Mouse (Mus musculus): ENCODE measurements around the gene Wdr5b. TPM values are rescaled to one million over a fixed set of nuclear protein-coding genes. Genes with fewer than 3 reads are reported as not detected.

The Wdr5b gene
- total RNA-seq, 1 experiment from 2014 or later, result 24.2 TPM

DNA sequence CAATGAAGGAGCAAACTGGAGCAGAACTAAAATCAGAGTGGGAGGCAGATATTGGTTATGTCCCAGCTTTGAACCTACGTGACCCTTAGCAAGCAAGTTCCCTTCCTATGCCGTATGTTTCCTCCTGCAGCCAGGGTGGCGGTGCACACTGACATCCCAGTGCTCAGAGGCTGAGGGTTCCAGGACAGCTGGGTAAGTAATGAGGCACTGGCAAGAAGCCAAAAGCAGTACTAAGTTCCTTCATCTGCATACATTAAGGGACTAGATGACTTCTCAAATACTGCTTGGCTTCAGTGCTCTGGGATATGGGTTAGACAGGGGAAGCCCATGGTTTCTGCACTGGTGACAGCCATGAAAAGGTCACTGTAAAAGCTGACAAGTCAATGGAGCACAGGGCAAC, 27.4 kb downstream of the Wdr5b start:
- no peak for ATAC-seq (ENCODE audit: extremely low read depth, insufficient number of reproducible peaks, low FRiP score, poor library complexity, severe bottlenecking)

DNA sequence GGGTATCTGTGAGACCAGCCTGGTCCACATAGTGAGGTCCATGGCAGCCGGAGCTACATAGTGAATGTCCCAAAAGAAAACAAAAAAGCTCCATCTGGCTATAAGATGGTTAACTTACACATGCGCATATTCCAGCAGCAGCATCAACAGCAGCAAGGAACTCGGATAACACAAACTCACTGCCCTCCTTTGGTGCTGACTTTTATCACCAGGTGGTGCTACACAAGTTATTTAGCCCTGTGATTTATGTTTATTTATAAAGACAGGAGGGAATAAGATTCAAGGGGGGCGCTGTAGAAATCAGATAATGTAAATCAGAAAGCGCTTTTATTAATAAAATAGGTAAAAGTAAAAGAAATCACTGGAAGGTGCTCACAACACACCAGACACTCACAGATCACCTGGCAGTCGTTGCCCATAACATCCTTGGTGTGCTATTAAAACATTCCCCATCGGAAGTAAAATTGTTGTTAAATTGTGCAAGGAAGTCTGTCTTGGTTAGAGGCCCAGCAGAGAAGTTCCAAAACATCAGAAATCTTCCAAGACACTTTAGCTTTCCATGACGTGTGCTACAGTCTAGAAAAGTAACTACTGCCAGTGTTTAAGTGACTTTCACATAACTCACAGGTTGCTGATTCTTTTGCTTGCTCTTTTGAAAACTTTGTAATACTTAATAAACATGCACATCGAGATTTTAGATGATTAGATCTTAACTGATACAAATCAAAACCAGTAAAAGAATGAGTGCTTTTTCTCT, 29.0 kb downstream of the Wdr5b start:
- ATAC-seq (ENCODE audit: extremely low read depth, insufficient number of reproducible peaks, low FRiP score, poor library complexity, severe bottlenecking), result no peak

DNA sequence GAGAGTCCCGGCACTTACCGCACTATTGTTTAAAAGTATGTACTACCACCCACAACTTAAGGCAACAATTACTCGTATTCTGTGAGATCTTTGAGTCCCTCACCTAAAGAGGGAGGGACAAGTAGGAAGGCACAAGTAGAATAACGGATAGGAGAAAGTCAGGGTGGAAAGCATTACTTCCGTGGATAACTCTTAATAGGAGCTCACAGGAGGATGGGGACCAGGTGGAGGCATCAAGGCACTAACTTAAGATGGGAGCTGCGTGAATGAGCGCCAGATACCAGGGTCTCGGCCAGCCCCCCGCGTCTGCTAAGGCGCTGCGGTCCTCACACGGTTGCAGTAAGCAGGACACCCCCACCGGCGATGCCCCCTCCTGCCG, 30.1 kb downstream of the Wdr5b start:
- ATAC-seq (ENCODE audit: extremely low read depth, insufficient number of reproducible peaks, low FRiP score, poor library complexity, severe bottlenecking), result no peak

DNA sequence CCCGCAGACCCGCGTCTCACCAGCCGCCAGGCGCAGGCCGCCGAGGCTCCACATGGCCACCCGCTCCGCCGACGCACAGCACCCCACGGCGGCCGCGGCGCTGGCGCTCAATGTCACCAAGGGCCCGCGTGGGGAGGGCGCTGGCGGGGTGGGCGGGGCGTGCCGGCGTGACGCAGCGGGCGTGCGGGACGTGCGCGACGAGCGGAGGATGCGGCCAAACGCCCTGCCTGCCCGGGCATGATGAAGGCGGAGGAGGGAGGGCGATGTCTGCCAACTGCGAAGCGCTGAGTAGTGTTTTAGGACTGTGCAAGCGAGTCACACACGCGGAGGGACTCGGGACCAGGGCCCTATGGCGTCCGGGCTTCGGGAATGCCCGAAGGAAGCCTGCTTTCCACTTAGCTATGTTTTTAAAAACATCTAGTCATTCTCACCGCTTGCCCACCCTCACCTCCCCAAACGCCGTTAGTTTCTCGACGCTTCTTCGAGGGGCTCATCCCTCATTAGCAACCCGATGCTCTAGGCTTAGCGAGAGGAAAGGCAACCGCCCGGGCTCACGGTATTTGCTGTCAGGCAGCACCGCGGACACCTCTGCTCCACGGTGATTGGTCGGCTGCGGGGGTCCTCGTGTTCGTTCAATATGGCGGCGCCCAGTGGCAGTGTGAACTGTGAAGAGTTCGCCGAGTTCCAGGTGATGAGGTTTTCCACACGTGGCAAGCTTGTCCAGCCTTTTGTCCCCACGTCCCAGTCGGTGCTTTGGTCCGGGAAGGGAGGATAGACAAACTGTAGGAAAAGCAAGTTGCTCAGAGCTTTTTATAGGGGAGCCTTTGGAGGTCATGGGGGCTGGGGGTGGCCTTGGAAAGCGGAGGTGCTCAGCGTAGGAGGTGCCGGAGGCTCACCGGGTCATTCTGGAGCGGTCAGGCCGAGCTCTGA, 30.7 kb downstream of the Wdr5b start, which contains the start of the genes Fam162a and Ccdc58:
Gene Fam162a, minus strand, starts transcription at position 145 of the 930 bp plus-strand sequence.
Gene Ccdc58, plus strand, starts transcription at position 236 of the 930 bp plus-strand sequence.
- ATAC-seq (ENCODE audit: extremely low read depth, insufficient number of reproducible peaks, low FRiP score, poor library complexity, severe bottlenecking), result peak; percentile 94

DNA sequence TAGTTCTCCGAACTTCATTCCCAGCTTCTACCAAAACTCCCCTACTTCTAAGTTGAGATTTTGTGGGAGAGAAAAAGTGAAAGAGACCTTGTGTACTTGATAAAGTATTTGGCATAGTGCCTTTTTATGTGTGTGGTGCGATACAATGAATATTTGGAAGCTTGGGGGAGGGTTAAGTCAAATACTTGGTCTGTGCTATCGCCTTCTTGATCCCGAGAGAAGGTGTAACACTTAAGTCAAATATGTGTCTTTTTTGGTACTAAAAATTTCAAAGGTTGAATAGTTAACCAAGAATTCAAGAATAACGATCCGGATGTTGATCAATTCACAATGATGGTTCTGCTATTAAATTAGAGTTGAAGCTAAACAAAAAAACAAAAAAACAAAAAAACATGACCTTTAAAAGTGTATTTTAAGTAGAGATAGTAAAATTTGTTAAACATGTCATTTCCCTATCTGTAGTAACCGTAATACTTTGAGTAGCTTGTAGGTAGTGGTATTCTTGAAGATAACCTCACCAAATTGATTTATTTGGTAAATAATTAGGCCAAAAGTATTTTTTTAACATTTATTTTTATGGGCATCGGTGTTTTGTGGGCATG, 31.5 kb downstream of the Wdr5b start:
- ATAC-seq (ENCODE audit: extremely low read depth, insufficient number of reproducible peaks, low FRiP score, poor library complexity, severe bottlenecking), result no peak

DNA sequence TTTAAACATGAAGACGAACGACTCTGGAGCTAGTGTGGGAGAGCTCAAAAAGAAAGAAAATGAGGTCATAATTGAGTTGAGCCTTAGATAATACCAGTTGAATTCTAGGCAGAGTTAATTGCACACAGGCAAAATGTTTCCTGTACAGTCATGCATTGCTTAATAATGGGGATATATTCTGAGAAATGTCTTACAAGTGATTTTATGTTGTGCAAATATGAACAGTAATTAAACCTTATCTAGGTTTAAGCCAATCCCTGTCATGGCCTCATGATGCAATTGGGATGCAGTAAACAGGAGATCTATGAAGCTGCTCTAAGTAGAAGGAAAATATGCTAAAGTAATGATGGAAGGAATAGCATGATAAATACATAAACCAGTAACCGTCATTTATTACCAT, 33.8 kb downstream of the Wdr5b start:
- no peak for ATAC-seq (ENCODE audit: extremely low read depth, insufficient number of reproducible peaks, low FRiP score, poor library complexity, severe bottlenecking)

DNA sequence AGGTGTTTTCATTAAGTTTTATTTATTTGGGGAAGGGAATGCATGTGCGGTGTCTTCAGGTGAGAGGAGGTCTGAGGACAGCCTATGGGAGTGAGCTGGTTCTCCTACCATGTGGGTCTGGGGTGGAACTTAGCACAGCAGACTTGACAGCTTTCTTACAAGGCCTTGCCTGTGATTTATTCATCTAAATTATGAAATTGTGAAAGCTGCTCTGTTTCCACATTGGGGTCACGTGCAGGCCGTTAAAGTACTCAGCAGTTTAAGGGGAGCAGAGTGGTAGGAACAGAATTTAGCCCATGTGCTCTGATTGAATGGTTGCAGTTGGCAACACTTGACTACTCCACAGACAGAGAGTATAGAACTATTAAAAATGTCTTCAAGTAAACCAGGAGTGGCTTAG, 38.9 kb downstream of the Wdr5b start:
- no peak for ATAC-seq (ENCODE audit: extremely low read depth, insufficient number of reproducible peaks, low FRiP score, poor library complexity, severe bottlenecking)

DNA sequence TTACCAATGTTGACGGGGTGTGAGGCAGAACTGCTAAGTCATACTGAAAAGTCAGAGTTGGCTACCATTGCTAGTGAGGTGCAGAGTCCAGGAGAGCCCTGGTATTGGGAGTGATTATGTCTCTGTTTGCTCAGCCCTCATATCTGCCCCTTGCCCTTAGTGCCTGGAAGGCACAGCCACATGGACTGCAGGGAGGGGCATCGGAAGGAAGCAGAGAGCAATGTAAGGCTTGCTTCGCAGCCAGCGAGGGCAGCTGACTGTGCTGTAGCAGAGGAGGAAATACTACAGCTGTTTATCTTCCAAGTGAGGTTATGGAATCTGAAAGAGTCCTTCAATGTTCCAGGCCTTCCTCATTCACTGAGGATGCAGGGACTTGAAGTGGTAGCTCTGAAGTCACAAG, 46.9 kb downstream of the Wdr5b start:
- no peak for ATAC-seq (ENCODE audit: extremely low read depth, insufficient number of reproducible peaks, low FRiP score, poor library complexity, severe bottlenecking)

DNA sequence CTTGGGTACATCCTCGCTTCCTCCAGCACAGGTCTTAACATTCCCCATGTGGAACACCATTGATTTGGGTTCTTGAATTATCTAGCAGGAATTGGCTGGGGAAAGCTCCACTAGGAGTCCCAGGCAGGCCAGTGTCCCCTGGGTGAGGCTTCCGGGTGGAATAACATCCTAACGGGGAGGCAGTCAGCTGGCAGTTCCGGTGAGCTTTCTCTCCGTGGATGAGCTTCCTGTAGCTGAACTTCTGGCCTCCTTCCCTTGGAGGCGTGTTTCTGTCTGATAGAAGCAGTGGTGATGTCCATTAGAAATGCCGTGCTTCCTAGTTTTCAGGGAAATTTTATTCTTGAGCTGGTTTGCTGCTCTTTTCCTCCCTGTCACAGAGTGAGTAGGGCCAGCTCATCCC, 48.1 kb downstream of the Wdr5b start:
- no peak for ATAC-seq (ENCODE audit: extremely low read depth, insufficient number of reproducible peaks, low FRiP score, poor library complexity, severe bottlenecking)

DNA sequence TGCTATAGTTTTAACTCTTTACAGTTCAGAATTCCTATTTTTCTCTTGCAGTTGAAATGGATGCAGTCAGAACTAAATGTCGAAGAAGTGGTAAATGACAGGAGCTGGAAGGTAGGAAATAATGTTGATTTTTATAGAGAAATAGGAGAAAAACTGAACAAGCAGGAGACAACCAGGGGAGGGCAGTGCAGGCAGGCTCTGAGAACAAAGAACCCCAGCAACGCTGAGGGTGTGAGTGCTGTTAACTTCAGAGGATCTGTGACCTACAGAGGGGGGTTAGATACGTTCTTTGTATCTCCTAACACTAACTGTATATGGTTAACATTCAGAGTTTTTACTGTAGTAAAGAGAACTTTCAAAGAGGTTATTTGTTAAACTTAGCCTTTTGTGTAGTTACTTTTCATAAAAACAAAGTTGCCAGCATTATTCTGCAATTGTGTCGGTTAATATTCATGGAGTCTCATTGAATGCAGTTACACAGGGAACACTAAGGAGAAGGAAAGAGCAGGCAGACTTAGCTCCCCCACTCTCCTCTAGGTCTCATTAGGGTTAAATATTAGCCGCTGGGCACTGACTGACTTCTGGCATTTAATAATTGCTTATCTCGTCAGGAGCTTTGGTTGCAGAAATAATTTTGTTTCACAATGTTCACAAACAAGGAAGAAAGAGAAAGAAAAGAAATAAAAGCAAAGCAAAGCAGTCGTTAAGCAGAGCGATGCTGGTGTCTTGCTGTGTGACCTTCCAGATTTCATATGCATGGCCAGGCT, 49.0 kb downstream of the Wdr5b start:
- no peak for ATAC-seq (ENCODE audit: extremely low read depth, insufficient number of reproducible peaks, low FRiP score, poor library complexity, severe bottlenecking)

DNA sequence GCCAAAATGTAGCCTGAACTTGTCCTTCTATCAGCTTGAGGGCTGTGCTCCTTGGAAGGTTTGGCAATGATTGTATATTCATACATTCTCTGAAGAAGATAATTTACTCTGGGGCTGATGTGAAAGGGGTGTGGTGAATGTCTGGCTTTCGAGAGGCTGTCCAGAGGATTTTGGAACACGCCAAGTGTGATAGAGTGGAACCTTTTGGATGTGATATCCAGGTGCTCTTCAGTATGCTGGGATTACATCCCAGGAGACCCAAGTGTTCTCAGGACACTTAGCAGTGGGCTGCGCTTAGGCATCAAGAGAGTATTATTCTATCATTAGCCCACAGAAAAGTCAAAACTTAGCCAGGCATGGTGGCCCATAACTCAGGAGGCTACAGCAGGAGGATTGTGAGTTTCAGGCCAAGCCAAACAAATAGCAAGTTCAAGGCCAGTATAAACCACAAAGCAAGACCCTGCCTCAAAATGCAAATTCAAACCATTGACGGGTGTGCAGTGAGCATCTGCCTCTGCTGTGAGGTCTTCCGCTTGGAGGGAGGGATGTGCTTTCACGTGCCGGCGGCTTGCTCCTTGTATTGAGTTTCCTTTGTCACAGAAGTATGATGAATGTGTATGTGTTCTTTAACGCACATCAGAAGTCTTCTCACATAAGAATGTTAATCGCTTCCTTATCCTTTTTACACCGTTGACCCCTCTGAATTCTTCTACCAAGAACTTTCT, 50.0 kb downstream of the Wdr5b start:
- ATAC-seq (ENCODE audit: extremely low read depth, insufficient number of reproducible peaks, low FRiP score, poor library complexity, severe bottlenecking), result no peak

Other genes starting within 250 kb of the Wdr5b start
- 87.9 and 94.6 TPM in 2 replicates for gene Parp14, start 169.6 kb upstream of the Wdr5b start, total RNA-seq (2017)
- gene Parp9, start 102.7 kb upstream of the Wdr5b start, total RNA-seq (2017), result 99.3 and 100 TPM in 2 replicates
- gene Dtx3l, start 102.0 kb upstream of the Wdr5b start, total RNA-seq (2017), result 45.9 and 56.1 TPM in 2 replicates
- 49.1 and 50.2 TPM in 2 replicates for gene Kpna1, start 62.4 kb upstream of the Wdr5b start, total RNA-seq (2017)
- gene Fam162a, start 30.4 kb downstream of the Wdr5b start, total RNA-seq (2017), result 23.6 and 25.7 TPM in 2 replicates
- 39.2 and 51.9 TPM in 2 replicates for gene Ccdc58, start 30.5 kb downstream of the Wdr5b start, total RNA-seq (2017)
- 1.2 and 1.3 TPM in 2 replicates for gene Csta1, start 90.1 kb downstream of the Wdr5b start, total RNA-seq (2017)
- 247 and 256 TPM in 2 replicates for gene Stfa2l1, start 115.6 kb downstream of the Wdr5b start, total RNA-seq (2017)
- gene Gm5483, start 143.0 kb downstream of the Wdr5b start, total RNA-seq (2017), result 190 and 204 TPM in 2 replicates
- gene Gm5416, start 169.2 kb downstream of the Wdr5b start, total RNA-seq (2017), result 2.7 TPM in 1 of 2 replicates, not detected in the other
- 3.3 TPM in 1 of 2 replicates, not detected in the other for gene 2010005H15Rik, start 180.3 kb downstream of the Wdr5b start, total RNA-seq (2017)
- 15.6 and 16.3 TPM in 2 replicates for gene Stfa1, start 235.8 kb downstream of the Wdr5b start, total RNA-seq (2017)

Measured in neutrophil, adult 5-6 weeks (primary cell).